Mouse (Mus musculus): ENCODE data around the gene Slc35a3.
"Not testable (repeated sequence)": the region's sequence is repeated elsewhere in the genome, so short reads cannot be mapped to it uniquely, and the experiment has no call there.

The Slc35a3 gene

DNA sequence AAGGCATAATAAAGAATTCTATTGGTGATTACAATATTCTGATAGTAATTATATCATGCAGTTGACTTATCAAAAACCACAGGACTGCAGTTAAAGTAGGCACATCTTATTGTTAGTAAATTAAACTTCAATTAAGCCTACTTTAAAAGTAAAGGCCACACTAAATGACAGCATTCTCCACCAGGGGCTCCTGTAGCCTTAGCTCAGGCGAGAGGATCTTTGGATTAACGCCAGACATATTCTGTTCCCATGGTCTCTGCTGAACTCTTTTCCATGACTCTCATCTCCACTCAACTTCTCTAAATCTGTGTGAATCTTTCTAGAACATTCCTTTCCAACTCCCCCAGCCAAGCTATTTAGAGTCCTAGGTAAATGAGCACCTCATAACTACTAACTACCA, 13.8 kb downstream of the Slc35a3 start:
- no peak for DNase-seq (ENCODE audit: low spot score)

DNA sequence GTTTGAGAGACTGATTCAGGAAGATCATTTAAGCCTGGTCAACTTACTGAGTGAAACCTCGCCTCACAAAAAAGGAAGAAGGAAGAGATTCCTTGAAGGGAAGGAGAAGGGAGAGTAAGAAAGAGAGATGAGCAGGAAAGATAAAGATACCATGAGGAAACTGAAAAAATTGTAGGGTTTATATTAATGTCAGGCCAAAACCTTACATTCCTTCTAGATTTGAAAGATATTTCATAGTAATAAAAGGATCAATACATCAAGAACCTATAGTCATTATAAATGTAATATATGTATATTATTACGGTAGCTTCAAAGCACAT, 17.0 kb downstream of the Slc35a3 start:
- no peak for DNase-seq (ENCODE audit: low spot score)

DNA sequence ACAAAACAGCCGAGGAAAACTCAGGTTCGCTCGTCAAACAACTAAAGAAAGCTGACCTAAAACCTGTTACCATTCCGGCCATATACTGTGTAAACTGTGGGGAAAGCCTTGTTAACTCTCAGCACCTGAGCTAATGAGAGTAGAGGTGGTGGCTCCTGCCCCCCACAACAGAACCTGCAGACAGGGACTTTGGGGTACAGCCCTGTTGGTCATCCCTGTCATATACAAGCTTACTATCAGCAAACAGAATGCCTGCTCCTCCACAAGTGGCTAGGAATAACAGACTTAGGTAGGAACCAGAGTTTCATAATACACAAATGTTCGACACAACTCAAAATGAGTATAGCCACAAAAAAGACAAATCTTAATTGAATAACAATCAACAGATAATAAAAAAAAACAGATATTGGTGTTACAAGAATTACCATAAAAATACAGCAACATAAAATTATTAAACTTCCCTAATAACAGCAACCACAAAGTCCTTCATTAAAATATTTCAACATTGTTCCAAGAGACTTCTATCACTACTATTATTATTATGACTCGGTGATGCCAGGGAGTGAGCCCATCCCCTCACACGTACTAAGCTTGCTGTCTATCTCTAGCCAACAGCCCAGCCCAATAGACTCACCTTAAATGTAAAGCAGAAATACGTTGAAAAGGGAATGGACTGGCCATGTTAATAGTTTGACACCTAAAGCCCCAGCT, 17.5 kb downstream of the Slc35a3 start:
- no peak for DNase-seq (ENCODE audit: low spot score)

DNA sequence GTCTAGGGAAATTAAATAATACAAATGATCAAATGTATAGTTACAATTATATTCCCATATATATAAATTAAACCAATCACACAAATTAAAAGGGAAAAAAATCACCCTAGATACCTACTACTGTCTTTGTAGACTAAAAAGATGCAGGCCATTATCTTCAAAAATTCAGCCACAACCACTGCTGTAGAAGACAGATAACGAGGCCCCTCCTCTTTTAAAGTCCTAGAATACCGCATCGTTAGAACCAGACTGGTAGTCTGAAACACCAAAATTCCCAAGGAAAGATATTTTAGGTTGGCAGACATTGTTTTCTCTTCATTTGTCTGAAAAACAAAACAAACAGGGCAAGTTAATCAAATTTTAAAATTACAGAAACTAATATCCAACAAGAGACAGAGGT, 18.3 kb downstream of the Slc35a3 start:
- no peak for DNase-seq (ENCODE audit: low spot score)

DNA sequence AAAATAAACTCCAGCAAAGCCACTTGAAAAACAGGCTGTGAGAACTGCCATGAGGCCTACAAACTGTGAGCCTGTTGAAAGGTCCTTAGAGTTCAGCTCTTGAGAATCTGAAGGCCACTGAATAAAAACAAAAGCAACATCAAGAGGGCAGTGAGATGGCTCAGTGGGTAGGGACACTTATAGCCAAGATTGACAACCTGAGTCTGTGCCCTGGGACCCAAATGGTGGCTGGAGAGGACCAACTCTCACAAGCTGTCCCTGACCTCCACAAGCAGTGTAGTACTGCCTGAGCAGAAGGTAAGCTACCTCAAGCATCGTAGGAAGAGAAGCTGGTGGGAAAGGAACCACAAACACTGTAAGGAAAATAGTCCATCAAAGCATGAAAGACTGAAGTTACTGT, 31.5 kb downstream of the Slc35a3 start, which contains the start of gene Gm43191:
Gm43191 (minus strand) TSS at position 101 of the 400 bp plus-strand sequence.
- DNase-seq (ENCODE audit: low spot score): no peak

DNA sequence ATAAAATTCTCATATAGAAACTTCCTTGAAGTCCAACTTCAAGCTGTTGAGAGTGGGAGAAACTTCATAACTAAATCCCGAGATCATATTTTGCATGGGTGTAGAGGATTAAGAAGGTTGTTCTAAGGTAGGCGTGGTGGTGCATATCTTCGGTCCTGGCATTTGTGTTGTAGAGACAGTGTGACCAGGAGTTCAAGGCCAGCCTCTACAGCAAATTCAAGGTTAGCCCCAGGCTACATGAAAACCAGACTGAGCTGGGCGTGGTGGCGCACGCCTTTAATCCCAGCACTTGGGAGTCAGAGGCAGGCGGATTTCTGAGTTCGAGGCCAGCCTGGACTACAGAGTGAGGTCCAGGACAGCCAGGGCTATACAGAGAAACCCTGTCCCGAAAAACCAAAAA, 48.4 kb downstream of the Slc35a3 start:
- not testable (repeated sequence) for DNase-seq (ENCODE audit: low spot score)

DNA sequence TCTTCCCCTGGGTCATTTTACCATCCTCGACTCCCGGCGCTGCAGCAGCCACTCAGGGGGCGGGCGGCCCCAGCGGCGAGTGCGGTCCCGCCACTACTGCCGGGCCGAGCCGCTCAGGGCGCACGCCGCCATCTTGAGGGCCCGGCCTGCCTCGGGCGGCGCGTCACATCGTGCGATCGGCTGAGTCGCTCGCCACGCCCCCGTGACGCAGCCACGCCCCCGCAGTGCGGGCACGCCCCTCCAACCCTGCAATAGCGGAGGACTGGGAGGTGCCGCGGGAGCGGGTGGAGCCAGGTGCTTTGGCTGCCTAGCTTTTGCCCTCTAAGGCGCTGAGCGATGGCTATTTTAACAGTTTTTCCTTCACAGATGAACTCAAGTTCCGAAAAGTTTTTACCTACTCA, 50.2 kb downstream of the Slc35a3 start, which contains the start of gene Mfsd14a:
Mfsd14a (minus strand) TSS at position 215 of the 401 bp plus-strand sequence.
- peak; percentile 94 for DNase-seq (ENCODE audit: low spot score)

DNA sequence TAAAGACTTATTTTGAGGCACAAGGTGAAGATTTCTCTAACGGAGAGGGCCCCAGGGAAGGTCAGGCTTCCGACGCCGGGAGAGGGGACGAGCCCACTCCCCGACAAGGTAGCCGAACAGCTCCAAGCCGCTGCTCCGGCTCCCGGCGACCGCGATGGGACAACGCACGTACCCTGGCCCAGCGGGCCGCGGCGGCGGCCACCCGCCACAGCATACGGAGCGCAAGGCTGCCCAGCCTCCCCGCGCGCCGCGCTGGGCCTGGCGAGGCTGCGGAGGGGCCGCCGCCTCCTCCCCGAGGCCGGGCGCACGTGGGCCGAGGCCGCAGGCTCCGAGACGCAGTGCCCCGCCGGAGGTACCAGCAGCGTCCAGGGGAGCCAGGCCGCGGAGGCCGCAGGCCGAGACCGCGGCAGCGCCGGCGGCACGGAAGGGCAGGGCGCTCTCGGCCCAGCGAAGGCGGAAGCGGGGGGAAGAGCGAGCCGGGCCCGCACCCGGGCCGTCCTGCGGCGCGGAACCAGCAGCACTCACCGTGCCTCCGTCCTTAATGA, 50.7 kb downstream of the Slc35a3 start:
- DNase-seq (ENCODE audit: low spot score): peak; percentile 12

DNA sequence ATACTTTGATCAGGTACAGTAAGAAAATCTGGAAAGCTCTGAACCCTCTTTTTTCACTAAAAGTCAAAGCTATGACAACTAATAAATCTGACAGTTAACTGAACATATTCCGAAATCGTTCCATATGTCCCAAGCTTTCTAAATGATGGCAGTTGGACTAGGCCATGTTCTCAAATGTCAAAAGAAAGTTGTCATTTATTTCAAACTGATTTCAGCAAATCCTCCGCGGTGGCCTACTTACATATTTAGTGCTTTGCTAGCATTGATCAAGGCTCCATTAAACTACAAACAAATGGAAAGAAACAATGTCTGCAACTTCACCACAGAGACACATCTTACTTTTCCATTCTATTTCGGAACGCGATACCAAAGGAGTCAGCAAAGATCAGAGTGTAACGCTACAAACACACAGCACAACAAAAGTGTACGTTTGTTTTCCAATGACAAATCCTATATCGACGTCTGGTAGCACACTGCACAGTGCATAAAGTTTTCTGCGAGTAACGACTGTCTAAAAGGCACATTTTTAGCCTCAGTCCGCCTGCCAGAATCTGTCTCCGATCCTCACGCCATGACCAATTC, 51.3 kb downstream of the Slc35a3 start:
- no peak for DNase-seq (ENCODE audit: low spot score)

DNA sequence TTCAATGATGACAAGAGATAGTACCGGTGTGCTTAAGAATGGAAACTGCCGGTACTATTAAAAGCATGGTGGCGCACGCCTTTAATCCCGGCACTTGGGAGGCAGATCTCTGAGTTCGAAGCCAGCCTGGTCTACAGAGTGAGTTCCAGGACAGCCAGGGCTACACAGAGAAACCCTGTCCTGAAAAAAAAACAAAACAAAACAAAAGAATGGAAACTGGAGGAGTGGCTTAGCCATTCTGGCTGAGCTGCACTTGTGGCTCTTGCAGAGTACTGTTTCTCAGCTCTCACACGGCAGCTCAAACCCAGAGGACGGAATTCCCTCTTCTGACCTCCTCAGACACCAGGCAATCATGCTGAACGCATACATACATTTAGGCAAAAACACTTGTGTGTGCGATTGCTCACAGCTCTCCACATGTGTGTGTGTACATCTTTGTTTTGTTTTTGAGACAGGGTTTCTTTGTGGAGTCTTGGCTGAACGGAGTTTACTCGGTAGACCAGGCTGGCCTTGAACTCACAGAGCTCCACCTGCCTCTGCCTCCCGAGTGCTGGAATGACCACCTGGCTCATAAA, 52.7 kb downstream of the Slc35a3 start:
- DNase-seq (ENCODE audit: low spot score): no peak

DNA sequence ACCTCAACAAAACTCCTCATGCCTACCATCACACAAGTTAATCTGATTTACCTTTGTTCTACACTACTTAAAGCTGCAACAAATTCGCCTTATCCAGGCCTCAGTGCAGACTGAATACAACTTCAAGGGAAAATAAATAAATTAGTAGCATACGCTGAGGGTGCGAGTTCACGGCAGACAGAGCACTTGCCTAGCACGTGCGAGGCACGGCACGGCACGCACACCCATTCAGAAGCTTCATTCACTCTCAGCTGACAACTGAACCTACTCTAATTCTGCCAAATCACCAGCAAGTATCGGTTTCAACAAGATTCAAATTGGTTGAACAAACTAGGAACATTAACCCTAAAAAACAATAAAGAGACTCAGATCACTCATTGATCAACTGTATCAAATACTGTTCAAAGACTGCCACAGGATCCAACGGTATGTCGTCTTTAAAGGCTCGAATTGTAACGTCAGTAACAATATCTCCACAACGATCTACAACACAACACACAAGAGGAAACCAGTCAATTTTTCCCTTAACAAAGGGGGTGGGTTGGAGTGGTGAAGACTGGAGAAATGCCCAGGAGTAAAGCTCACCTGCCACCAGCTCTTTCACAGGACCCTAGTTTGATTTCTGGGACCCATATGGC, 53.6 kb downstream of the Slc35a3 start:
- DNase-seq (ENCODE audit: low spot score): no peak

DNA sequence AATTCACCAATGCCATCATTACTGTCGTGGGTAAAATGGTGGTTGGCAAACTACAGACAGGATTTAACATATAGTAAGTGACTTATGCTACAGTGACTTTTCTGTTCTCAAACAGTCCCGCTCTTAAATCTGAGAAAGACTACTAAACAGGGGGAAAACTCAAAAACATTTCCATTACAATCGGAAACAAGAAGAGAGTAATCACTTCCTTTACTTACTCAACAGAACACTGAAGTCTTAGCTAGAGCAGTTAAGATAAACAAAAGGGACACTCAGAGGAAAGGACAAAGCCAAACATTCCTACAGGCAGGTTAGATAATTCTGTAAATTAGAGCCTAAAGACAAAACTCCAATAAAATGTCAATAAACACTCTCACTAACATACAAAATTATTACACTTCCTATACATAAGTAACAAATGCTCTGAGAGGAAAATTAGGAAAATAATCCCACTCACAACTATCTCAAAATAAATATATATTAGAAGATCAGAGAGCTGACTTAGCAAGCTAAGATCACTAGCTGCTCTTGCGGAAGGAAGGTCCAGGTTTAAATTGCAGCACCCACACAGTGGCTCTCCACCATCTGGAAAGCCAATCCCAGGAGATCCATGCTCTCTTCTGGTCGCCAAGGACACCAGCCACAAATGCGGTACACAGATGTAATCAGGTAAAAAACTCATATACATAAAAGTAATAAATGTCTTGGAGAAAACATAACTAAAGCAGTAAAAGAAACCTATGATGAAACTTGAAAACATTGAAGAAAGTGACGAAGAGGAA, 56.3 kb downstream of the Slc35a3 start:
- no peak for DNase-seq (ENCODE audit: low spot score)

DNA sequence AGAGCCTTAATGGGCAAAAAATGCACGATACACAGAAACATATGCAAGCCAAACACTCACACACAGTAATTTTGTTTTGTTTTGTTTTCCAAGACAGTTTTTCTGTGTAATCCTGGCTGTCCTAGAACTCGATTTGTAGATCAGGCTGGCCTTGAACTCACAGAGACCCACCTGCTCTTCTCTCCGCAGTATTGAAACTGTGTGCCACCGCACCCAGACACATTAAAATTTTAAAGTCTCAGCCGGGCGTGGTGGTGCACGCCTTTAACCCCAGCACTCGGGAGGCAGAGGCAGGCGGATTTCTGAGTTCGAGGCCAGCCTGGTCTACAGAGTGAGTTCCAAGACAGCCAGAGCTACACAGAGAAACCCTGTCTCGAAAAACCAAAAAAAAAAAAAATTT, 58.6 kb downstream of the Slc35a3 start:
- not testable (repeated sequence) for DNase-seq (ENCODE audit: low spot score)

DNA sequence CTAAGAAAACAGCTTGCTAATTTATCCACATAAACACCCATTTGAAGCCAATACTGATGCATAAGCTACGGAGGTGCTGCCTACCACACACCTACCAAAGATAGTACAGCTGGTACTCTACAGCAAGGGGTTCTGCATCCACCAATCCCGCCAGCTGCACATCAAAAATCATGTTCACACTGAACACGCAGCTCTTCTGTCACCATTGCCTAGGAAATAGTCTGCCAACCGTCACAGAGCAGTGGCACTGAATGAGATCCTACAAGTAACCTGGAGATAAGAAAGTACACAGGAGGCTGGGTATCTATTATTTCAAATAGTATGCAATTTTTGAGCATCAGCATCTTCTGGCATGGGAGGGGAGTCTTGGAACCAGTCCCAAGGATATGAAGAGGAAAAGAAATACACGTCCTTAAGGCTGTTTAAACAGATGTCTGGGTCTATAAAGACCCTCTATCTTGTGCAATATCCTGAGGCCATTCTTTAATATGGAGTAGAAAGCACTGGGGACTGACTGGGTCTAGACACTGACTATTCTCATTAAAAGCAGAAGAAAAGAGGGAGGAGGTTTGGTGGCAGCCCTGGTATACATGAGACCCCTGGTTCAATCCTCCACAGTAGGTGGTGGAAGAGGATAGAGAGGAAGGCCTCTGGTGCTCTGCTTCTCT, 59.2 kb downstream of the Slc35a3 start:
- DNase-seq (ENCODE audit: low spot score): no peak

DNA sequence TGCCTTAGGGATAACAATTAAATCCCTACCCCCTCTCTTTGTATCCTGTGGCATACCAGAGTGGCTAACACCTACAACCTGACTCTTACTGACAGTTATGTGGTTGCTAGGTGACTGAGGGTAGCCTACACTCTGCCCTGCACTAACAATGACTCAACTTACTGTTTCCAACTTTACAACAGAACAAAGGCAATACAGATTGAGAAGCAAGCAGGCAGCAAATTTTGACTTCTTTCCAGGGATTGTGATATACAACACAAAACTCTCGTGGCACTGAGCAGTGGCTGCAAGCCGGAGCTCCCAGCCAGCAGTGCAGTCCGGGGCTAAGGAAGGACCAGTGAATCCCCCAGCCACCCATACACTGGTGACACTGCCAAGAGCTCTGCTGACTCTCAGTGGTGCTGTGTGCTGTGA, 60.6 kb downstream of the Slc35a3 start:
- DNase-seq (ENCODE audit: low spot score): peak; percentile 24

DNA sequence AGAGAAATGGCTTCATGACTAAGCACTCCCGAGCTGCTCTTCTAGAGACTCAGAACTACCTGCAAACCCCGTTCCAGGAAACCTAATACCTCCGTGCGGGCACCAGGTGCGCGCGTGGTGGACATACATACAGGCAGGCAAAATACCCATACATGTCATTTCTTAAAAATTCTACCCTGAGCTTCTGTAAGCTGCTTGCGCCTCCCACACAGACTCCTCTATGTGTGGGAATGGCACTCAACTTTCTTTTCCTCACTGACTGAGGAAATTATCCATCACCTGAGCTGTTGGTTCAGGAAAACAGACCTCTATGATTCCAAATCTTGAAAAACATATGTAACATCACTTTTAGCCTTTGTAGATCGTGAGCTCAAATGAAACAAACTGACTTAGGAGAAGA, 61.9 kb downstream of the Slc35a3 start:
- peak; percentile 11 for DNase-seq (ENCODE audit: low spot score)

DNA sequence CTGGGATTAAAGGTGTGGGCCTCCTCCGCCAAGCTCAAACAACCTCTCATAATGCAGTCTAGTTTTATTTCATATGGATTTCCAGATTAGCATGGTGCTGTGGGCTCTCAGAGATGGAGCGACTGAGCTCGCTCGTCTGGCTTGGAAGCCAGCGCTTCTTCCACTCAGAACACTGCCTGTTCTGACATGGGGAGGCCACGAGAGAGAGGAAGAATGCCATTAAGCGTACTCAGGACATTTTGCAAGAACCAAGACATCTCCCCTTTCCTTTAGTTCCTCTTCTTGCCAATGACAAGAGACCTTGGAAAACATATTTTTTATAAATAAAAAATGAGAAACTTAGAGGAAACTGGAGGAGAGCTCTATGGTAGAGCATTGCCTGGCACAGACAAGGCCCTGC, 63.8 kb downstream of the Slc35a3 start:
- no peak for DNase-seq (ENCODE audit: low spot score)

DNA sequence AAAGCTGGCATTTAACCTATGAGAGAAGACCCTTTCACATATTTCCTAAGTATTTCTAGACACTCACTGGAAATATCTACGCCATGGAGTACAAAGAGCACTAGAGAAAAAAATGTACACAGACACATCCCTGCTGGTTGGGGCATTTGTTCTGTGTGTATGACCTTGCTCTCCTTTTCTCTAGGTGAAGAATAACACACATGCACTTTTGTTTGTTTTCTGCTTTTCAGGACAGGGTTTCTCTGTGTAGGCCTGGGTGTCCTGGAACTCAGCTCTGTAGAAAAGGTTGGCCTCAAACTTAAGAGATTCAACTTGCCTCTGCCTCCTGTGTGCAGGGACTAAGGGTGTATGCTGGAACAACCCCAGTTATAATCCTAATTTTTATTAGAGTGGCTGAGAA, 66.2 kb downstream of the Slc35a3 start:
- no peak for DNase-seq (ENCODE audit: low spot score)

DNA sequence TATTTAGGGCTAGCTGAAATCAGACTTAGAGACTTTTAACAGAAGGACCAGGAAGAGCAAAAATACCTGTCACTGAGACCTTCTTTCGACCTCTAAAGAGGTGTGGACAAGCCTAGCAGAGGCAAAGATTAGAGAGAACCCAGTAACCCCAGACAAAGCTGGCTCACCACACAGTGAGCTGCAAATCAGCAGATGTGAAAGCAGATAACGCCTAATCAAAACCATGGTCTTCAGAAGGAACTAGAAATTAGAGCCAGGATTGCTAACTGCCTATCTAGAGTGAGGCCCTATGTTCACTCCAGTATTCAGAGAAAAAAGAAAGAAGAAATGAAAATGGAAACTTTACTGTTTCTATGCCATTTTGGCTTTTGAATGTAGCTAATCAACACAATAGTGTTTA, 70.3 kb downstream of the Slc35a3 start:
- no peak for DNase-seq (ENCODE audit: low spot score)

DNA sequence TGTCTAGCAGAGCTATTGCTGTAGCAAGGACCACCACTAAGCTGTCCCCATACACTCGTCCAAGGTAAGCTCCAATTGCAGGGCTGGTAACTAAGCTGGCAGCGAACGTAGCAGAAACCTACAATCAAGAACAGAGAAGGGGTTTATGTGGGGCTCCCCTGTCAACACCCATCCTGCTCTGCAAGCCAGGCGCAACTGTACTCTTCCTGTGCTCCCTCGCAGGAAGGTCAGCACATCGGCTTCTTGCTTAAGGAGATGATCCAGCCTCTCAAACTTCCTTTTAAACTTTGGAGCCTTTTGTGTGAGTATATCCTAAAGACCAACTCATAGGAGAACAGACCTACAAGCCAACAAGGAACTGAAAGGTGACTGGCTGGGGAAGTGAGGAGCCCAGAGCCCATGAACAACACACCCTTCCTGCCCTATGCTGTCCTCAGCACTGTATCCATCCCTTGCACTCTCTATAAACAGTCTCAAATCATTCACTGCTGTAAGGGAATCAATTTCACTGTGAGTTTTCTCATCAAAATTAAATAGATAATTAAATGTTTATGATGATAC, 70.7 kb downstream of the Slc35a3 start:
- DNase-seq (ENCODE audit: low spot score): no peak

DNA sequence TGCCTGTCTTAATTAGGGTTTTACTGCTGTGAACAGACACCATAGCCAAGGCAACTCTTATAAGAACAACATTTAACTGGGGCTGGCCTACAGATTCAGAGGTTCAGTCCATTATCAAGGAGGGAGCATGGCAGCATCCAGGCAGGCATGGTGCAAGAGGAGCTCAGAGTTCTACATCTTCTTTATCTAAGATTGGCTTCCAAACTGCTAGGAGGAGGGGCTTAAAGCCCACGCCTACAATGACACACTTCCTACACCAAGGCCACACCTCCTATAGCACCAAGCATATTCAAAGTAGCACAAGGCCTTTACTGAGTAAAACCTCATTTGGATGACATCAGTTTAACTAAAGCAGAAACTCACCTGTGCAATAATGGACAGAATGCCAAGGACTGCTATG, 72.6 kb downstream of the Slc35a3 start:
- no peak for DNase-seq (ENCODE audit: low spot score)
